Mouse (Mus musculus) stomach, embryonic 14.5 days (tissue): Measurements from ENCODE around the gene Zmiz1. TPM values are rescaled to one million over a fixed set of nuclear protein-coding genes. Genes with fewer than 3 reads are reported as not detected.
A peak's percentile ranks its signal among the peaks of the same experiment; 100 is the strongest.

Source experiments
- ATAC-seq: fragments of 200-750 bp; cut with Nextera tagmentation; 2 replicates; pipeline ENCODE4 v1.8.0; 2017; ENCODE audit warnings: low read depth, moderate TSS enrichment; ENCODE audit not compliant: insufficient number of reproducible peaks, insufficient read depth, low FRiP score
- H3K27ac ChIP-seq: fragments of 300-500 bp; sonication (generic); 2 replicates; pipeline ENCODE4 v1.5.1; 2014; ENCODE audit warnings: mild to moderate bottlenecking, low read length, moderate library complexity, mixed read lengths
- H3K27me3 ChIP-seq: fragments of 300-500 bp; sonication (generic); 2 replicates; pipeline ENCODE4 v1.6.1; 2014; ENCODE audit warnings: low read length, control low read depth, mixed read lengths; ENCODE audit not compliant: control insufficient read depth, insufficient read depth
- H3K36me3 ChIP-seq: fragments of 300-500 bp; sonication (generic); 2 replicates; pipeline ENCODE4 v1.6.1; 2014; ENCODE audit warnings: mild to moderate bottlenecking, control low read depth, low read length, moderate library complexity, mixed read lengths; ENCODE audit not compliant: control insufficient read depth, insufficient read depth
- H3K4me1 ChIP-seq: fragments of 300-500 bp; sonication (generic); 2 replicates; pipeline ENCODE4 v1.6.1; 2014; ENCODE audit warnings: low read length, control low read depth, mixed read lengths; ENCODE audit not compliant: control insufficient read depth, insufficient read depth
- H3K4me2 ChIP-seq: fragments of 300-500 bp; sonication (generic); replicated peaks from 2 replicates; pipeline ENCODE4 v1.6.1; 2014; ENCODE audit warnings: low read depth, low read length, control low read depth
- H3K4me3 ChIP-seq: fragments of 300-500 bp; sonication (generic); 2 replicates; pipeline ENCODE4 v1.5.1; 2014; ENCODE audit warnings: low read depth, low read length, control low read depth
- H3K9ac ChIP-seq: fragments of 300-500 bp; sonication (generic); replicated peaks from 2 replicates; pipeline ENCODE4 v1.6.1; 2014; ENCODE audit warnings: low read depth, mild to moderate bottlenecking, control low read depth, low read length, moderate library complexity, mixed read lengths
- H3K9me3 ChIP-seq: fragments of 300-500 bp; sonication (generic); 2 replicates; pipeline ENCODE4 v1.6.1; 2016; ENCODE audit warnings: low read depth, low read length, control low read depth; ENCODE audit not compliant: control insufficient read depth
- WGBS: fragments of 180-500 bp; shearing (Covaris S2); extraction: QIAGEN DNeasy Blood & Tissue Kit; methylation state at CpG from one replicate; pipeline ENCODE4 v1.1.7; 2014; 5-methylcytosine and 5-hydroxymethylcytosine counted together
- polyA plus RNA-seq: library from polyadenylated mRNA; unstranded; fragments of >200 nt; fragmentation: Nextera tagmentation; extraction: Ambion mirVana; gene quantifications from 2 replicates; pipeline ENCODE4 v1.2.1, GENCODE M21; 2014

Zmiz1 gene
- polyA plus RNA-seq, 1 experiment from 2014 or later, result 45.3 TPM

- Histone ChIP-seq H3K9me3 (no peaks in the 10 kb centered on the region), H3K4me3 (no peak overlapping the region), H3K4me1 (peaks cover 45% of the 10 kb centered on the region), H3K9ac (no peak overlapping the region), H3K27ac (no peak overlapping the region), H3K27me3 (no peaks in the 10 kb centered on the region), H3K4me2 (no peak overlapping the region), H3K36me3 (peaks cover 29% of the 10 kb centered on the region; the same call in 1 of the 2 replicates)
- no peak for ATAC-seq
- WGBS, result 80% methylated on average over 13 of the region's 13 CpGs
Observed at GRCm38 (mm10) chr14:25508111-25508756, 49.2 kb downstream of the Zmiz1 start.

- no peak for ATAC-seq
- WGBS, result 79% methylated on average over 5 of the region's 5 CpGs
- Histone ChIP-seq H3K4me3 (no peak overlapping the region), H3K4me1 (peaks cover 50% of the 10 kb centered on the region), H3K4me2 (no peak overlapping the region), H3K27me3 (no peaks in the 10 kb centered on the region), H3K27ac (no peak overlapping the region), H3K36me3 (peaks cover 25% of the 10 kb centered on the region; the same call in 1 of the 2 replicates), H3K9ac (no peak overlapping the region), H3K9me3 (no peaks in the 10 kb centered on the region)
Observed at GRCm38 (mm10) chr14:25508757-25509139, 49.8 kb downstream of the Zmiz1 start.

GRCm38 (mm10) chr14:25509450-25510129, 50.6 kb downstream of the Zmiz1 start:
- Histone ChIP-seq H3K4me3 (no peak overlapping the region), H3K4me2 (no peak overlapping the region), H3K9me3 (no peaks in the 10 kb centered on the region), H3K36me3 (peaks cover 18% of the 10 kb centered on the region; the same call in 1 of the 2 replicates), H3K9ac (no peak overlapping the region), H3K27me3 (no peaks in the 10 kb centered on the region), H3K27ac (no peak overlapping the region), H3K4me1 (peaks cover 55% of the 10 kb centered on the region)
- 87% methylated on average over 20 of the region's 20 CpGs for WGBS
- no peak for ATAC-seq

GRCm38 (mm10) chr14:25510362-25510761, 51.4 kb downstream of the Zmiz1 start:
- H3K4me3 ChIP-seq, result no peak overlapping the region
- no peak overlapping the region for H3K4me2 ChIP-seq
- 78% methylated on average over 3 of the region's 3 CpGs for WGBS
- no peak overlapping the region for H3K9ac ChIP-seq
- H3K36me3 ChIP-seq, result peaks cover 16% of the 10 kb centered on the region; the same call in 1 of the 2 replicates
- no peak for ATAC-seq
- no peaks in the 10 kb centered on the region for H3K27me3 ChIP-seq
- H3K9me3 ChIP-seq, result no peaks in the 10 kb centered on the region
- peaks cover 62% of the 10 kb centered on the region for H3K4me1 ChIP-seq
- H3K27ac ChIP-seq, result no peak overlapping the region

- WGBS, result 36% methylated on average over 7 of the region's 7 CpGs
- Histone ChIP-seq H3K9ac (no peak overlapping the region), H3K4me3 (no peak overlapping the region), H3K27me3 (no peaks in the 10 kb centered on the region), H3K9me3 (no peaks in the 10 kb centered on the region), H3K4me2 (no peak overlapping the region), H3K4me1 (peaks cover 68% of the 10 kb centered on the region), H3K36me3 (peaks cover 13% of the 10 kb centered on the region; the same call in 1 of the 2 replicates), H3K27ac (peak overlapping the region; percentile 49; the same call in 1 of the 2 replicates)
- ATAC-seq, result no peak
Observed at GRCm38 (mm10) chr14:25510987-25511386, 52.0 kb downstream of the Zmiz1 start.

- peaks cover 73% of the 10 kb centered on the region for H3K4me1 ChIP-seq
- H3K27ac ChIP-seq, result peak overlapping the region; percentile 49; the same call in 1 of the 2 replicates
- no peak for ATAC-seq
Observed at GRCm38 (mm10) chr14:25511564-25511963, 52.6 kb downstream of the Zmiz1 start.

GRCm38 (mm10) chr14:25511967-25512366, 53.0 kb downstream of the Zmiz1 start:
- Histone ChIP-seq H3K9ac (no peak overlapping the region), H3K4me2 (no peak overlapping the region), H3K4me3 (no peak overlapping the region), H3K27ac (peak overlapping the region; percentile 49; the same call in 1 of the 2 replicates), H3K9me3 (no peaks in the 10 kb centered on the region), H3K27me3 (no peaks in the 10 kb centered on the region), H3K36me3 (peaks cover 9% of the 10 kb centered on the region; the same call in 1 of the 2 replicates), H3K4me1 (peaks cover 77% of the 10 kb centered on the region)
- 15% methylated on average over 5 of the region's 5 CpGs for WGBS
- ATAC-seq, result no peak

More at GRCm38 (mm10) chr14:25511564-25511963, 52.6 kb downstream of the Zmiz1 start:
- Histone ChIP-seq H3K9me3 (no peaks in the 10 kb centered on the region), H3K4me3 (no peak overlapping the region), H3K4me2 (no peak overlapping the region), H3K36me3 (peaks cover 13% of the 10 kb centered on the region; the same call in 1 of the 2 replicates), H3K9ac (no peak overlapping the region), H3K27me3 (no peaks in the 10 kb centered on the region)
- 25% methylated on average over 3 of the region's 3 CpGs for WGBS

GRCm38 (mm10) chr14:25512803-25513202, 53.8 kb downstream of the Zmiz1 start:
- peak overlapping the region; percentile 49 for H3K27ac ChIP-seq
- 25% methylated on average over 6 of the region's 6 CpGs for WGBS
- no peak overlapping the region for H3K4me3 ChIP-seq
- peaks cover 85% of the 10 kb centered on the region for H3K4me1 ChIP-seq
- no peaks in the 10 kb centered on the region for H3K27me3 ChIP-seq
- H3K4me2 ChIP-seq, result no peak overlapping the region
- no peak overlapping the region for H3K9ac ChIP-seq
- H3K36me3 ChIP-seq, result peaks cover 6% of the 10 kb centered on the region; the same call in 1 of the 2 replicates
- no peaks in the 10 kb centered on the region for H3K9me3 ChIP-seq
- peak; percentile 43; the same call in 1 of the 2 replicates for ATAC-seq
